Mouse (Mus musculus): ENCODE results near the gene Chac1.
A peak's percentile ranks its signal among the peaks of the same experiment; 100 is the strongest.

The Chac1 gene

GRCm38 (mm10) chr2:119350555-119351486 lies at the start of gene Chac1:
Gene Chac1 (plus strand): TSS chr2:119351229.
- peak; percentile 82 for DNase-seq (ENCODE audit: low read depth)

DNA sequence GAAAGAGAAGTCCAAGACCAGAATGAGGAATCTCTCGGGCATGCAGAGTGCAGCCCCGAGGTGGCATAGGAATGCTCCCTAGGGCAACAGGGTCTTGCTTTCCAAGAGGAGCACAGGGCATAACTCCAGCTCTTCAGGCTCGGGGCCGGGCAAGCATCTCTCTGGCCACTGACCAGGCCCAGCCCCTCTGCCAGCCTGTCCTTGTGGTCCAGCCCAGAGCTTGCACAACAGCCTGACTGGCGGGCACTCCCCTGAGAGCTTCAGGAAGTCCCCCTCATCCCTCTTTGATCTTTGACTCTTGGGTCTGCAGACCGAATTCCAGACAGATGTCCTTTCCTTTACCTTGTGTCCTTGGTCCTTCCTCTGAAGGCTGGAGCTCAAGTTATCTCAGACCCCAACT lies 48.2 kb upstream of the Chac1 start:
- DNase-seq (ENCODE audit: low read depth) = no peak

DNA sequence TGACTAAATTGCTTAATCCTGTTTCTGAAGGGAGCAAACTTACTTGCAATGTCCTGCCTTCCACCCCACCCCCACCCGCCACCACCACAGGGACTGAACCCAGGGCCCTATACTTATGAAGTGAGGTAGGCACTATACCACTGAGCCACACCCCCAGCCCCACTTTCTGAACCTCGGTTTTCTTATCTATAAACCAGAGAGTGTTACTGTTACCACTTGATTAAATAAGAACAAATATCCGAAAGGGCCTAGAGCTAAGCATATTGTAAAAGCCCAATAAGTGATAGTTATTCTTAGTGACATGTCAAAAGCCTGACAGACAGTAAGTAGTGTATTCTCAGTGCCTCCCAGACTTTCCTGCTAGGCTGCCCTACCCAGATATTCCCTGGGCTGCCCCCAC lies 46.6 kb upstream of the Chac1 start:
- DNase-seq (ENCODE audit: low read depth) = no peak

GRCm38 (mm10) chr2:119304798-119305208 lies 46.2 kb upstream of the Chac1 start:
- no peak for DNase-seq (ENCODE audit: low read depth)

- DNase-seq (ENCODE audit: low read depth) = no peak
Measured at GRCm38 (mm10) chr2:119311544-119311943, 39.5 kb upstream of the Chac1 start.

- DNase-seq (ENCODE audit: low read depth) = no peak
Measured at GRCm38 (mm10) chr2:119312380-119312958, 38.6 kb upstream of the Chac1 start.

- no peak for DNase-seq (ENCODE audit: low read depth)
Measured at GRCm38 (mm10) chr2:119313780-119314479, 37.1 kb upstream of the Chac1 start.

- DNase-seq (ENCODE audit: low read depth) = no peak
Measured at GRCm38 (mm10) chr2:119314742-119315310, 36.2 kb upstream of the Chac1 start.

DNA sequence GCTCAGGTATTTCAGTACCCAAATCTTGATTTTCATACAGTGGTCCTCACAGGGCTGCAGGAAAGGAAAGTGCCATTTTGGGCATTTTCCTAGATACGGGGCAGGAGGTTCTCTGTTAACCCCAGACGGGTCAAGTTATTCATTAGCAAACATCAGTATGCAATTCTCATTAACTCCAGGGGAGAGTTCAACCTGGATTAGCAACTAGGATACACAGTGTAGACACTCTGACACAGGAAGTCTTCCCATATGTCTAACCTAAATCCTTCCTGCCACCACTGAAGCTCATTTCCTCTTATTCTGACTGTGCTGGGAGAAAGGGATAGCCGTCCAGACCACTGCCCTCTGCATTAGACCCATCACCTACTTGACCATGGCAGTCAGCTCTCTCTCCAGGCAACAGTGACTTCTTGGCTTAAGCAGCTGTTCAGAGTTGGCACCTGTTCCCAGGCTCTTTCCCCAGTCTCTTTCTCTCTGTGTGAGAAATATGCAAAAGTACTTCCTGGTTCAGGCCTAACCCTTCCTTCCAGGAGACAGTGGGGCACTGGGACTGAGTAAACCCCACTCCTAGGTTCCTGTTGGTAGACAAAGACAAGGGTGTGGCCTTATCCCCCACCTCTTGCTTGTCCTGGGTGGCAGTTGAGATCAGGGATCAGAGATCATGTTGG lies 32.9 kb upstream of the Chac1 start:
- DNase-seq (ENCODE audit: low read depth) = no peak

GRCm38 (mm10) chr2:119320571-119320970 lies 30.5 kb upstream of the Chac1 start:
- no peak for DNase-seq (ENCODE audit: low read depth)

- no peak for DNase-seq (ENCODE audit: low read depth)
Measured at GRCm38 (mm10) chr2:119321771-119322586, 29.1 kb upstream of the Chac1 start.

DNA sequence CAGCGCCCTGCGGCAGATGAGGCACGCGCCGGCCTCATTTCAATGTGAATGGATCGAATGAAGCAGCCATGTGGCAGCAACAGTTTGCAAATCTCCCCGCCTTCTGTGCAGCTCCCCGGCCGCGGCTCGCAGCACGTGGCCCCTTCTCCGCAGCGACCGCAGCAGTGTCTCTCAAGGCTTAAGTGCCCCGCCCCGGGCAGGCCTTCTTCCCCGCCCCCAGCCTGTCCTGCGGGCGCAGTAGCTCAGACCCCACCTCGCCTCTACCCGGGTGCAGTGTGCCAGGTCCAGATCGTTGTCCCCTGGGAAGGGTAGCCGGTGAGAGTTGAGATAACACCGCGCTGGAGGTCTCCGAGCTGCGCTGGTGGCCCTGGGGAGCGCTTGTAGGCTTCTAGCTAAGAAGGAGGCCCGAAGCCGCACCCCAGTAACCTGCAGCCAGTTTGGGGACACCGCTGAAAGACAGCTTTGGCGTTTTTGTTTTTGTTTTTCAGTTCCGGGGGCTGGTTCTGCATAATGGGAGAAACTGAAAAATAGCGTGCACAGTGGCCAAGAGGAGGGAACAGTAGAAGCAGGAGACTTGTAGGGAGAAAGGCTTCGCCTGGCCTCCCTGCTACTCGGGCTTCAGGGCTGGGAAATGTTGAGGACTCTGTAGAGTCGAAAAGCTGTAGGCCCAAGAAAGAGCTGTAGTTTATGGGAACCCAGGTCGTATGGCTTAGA lies 28.3 kb upstream of the Chac1 start:
- DNase-seq (ENCODE audit: low read depth) = peak; percentile 36

- DNase-seq (ENCODE audit: low read depth) = peak; percentile 31
Measured at GRCm38 (mm10) chr2:119323866-119324575, 27.0 kb upstream of the Chac1 start.

DNA sequence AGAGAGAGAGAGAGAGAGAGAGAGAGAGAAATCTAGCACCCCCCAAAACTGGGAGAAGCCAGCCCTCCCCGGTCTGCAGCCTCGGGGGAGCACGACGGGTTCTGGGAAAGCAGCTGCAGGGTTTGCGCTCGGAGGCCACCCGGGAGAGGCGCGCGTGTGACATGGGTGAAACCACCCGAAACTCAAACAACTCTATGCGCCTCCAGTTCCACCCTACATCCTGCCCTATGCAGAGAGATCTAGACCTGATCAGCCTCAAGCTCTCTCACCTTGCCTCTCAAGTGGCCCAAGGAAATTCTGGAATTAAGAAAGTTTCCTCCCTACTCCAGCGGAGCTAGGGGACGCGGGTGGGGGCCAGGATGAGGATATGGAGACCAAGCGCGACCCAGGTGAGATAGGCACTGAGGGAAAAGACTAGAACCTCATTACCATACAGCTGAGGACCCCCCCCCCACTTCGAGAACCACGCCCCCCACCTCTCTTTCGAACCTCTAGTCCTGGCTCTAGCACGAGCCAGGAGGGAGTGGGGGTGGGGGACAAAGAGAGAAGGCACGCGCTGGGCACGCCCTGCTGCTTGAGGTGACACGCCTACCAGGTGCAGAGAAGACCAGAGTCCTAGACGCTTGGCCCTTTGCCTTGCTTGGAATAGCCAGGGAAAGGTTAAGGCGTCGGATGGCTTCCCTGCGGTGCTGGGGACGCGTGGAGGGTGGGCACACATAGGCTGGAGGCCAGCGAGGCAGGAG lies 26.3 kb upstream of the Chac1 start:
- peak; percentile 40 for DNase-seq (ENCODE audit: low read depth)

GRCm38 (mm10) chr2:119325568-119326143 lies 25.4 kb upstream of the Chac1 start, which contains the start of gene Dll4:
Gene Dll4 (plus strand): TSS chr2:119325784.
- DNase-seq (ENCODE audit: low read depth) = peak; percentile 51

GRCm38 (mm10) chr2:119326161-119327101 lies 24.6 kb upstream of the Chac1 start:
- no peak for DNase-seq (ENCODE audit: low read depth)

DNA sequence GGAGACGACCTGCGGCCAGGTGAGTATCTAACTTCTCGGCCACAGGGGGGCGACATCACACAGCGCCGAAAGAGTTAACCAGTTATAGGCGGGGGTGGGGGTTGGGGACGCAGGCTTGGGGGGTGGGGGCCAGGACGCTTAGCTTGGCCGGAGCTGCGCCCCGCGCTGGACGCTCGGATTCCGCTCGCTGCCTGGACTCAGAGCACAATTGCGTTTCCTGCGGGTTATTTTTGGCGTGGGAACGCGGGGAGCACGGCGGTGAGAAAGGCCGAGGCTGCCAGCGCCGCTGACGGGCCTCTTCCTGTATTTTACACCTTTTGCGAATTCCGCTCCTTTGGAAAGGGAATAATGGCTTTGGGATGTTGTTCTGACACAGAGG lies 23.9 kb upstream of the Chac1 start:
- peak; percentile 70 for DNase-seq (ENCODE audit: low read depth)
